Mouse (Mus musculus) monocyte, adult 5-6 weeks (primary cell): ENCODE results near the gene B230219D22Rik. TPM values are rescaled to one million over a fixed set of nuclear protein-coding genes. Genes with fewer than 3 reads are reported as not detected.
"Not testable (repeated sequence)": the region's sequence is repeated elsewhere in the genome, so short reads cannot be mapped to it uniquely, and the experiment has no call there.

Experiments used
- ATAC-seq: fragments of 153-309, 156-312 bp; replicated peaks from 2 replicates; pipeline ENCODE4 v1.8.0; 2017; ENCODE audit warnings: mild to moderate bottlenecking; ENCODE audit not compliant: low TSS enrichment, insufficient number of reproducible peaks, severe bottlenecking, poor library complexity, low FRiP score
- total RNA-seq: library from RNA; stranded (forward); fragments of 200-1000, 200-491, 200-594 nt; gene quantifications from 3 replicates; pipeline ENCODE4 v1.2.3, GENCODE M21; 2017

B230219D22Rik gene
- total RNA-seq = 37.5 to 51.1 TPM (median 49.4 TPM) in 3 replicates

DNA sequence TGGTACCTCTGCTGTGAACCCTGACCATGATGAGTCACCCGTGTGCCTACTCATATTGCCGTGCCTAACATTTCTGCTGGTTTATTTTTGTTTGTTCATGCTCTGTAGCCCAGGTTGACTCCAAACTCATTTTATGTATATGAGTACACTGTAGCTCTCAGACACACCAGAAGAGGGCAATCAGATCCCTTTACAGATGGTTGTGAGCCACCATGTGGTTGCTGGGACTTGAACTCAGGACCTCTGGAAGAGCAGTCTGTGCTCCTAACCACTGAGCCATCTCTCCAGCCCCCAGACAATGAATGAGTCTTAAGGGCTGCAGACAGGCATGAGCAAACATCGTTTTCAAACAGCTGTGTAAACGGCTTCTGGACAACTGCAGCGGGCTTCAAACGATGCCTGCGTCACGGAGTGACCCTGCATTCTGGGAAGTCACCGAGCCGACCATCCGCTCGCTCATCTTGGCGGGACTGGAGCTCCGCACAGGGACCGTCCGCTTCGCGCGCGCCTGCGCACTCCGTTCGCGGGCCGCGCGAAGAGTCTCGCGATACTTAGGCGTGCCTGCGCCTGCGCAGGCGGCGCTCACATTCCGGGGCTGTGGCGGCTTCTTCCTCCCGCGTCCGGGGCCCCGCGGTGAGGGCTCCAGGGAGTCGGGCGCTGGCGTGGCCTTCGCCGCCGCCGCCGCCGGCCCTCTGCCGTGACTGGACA, at the start of gene B230219D22Rik:
B230219D22Rik (plus strand) TSS at position 590 of the 708 bp plus-strand sequence.
- peak; percentile 81 for ATAC-seq

DNA sequence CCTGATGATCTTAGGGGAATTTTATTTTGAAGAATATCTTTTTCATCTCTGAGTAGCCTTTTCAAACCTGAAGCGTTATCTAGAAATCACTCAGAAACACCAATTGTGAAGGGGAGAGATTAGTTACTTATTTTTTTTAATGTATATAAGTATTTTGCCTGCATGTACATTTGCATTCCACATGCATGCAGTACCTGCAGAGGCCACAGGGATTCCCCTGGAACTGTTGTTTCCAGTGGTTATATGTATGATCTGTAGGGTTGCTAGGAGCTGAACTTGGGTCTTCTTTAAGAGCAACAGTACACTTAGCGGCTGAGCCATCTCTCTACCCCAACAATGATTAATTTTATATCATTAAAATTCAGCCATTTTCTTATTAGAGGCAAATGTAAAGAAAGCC, 48.4 kb upstream of the B230219D22Rik start:
- no peak for ATAC-seq

DNA sequence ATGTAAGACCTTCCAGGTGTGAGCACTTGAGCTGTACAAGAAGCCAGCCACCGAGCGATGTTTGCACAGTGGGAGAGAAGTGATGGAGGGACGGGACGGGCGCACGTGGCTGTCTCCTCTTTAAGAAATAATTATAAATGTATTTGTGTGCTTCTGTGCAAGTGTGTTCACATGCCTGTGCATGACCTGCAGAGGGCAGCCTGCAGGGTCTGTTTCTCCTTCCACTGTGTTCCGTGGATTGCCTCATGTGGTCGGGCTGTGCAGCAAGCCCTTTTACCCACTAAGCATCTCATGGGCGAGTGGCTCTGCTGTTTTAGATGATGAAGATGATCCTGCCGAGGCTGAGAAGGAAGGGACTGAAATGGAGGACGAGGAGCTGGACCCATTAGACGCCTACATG, 42.8 kb upstream of the B230219D22Rik start:
- no peak for ATAC-seq

DNA sequence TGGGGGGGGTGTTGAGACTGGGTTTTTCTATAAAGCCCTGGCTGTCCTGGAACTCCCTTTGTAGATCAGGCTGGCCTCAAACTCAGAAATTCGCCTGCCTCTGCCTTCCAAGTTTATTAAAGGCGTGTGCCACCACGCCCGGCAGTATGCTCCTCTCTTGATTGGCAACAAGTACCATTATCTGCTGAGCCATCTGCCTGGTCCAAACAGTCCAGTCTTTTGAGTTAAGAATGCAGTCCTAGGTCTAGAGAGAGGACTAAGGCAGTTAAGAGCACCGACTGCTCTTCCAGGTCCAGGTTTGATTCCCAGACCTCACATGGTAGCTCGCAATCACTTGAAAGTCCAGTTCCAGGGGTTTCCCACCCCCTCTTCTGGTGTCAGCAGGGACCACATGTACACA, 41.9 kb upstream of the B230219D22Rik start:
- ATAC-seq = no peak

DNA sequence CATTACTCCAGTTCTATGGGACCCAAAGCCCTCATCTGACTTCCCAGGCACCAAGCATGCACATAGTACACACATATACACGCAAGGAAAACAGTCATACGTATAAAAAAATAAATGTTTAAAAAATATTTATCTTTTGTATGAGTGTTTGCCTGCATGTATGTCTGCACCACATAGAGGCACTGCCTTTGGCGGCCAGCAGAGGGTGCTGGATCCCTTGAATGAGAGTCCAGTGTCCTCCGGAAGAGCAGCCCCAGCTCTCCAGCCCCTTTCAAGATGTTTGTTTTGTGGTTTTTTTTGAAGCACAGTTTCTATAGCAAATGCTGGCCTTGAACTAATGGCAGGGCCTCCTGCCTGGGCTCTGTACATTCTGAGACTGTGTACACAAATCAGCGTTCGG, 24.4 kb upstream of the B230219D22Rik start:
- ATAC-seq = no peak

DNA sequence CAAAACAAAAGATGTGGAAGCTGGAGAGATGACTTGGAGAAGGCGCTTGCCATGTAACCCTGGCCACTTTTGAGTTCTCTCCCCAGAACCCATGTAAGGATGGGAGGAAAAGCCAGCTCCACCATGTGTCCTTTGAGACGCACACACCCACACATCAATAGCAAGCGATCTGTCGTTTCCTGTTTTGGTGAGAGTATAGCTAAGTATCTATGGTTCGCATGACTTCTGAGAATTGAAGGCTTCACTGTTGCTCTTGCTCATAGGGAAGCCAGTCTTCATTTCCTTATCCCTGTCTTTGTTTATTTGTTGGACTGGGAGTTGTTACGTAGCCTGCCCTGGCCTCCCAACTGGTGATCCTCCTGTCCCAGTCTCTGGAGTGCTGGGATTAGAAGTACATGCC, 20.2 kb upstream of the B230219D22Rik start:
- ATAC-seq = no peak

DNA sequence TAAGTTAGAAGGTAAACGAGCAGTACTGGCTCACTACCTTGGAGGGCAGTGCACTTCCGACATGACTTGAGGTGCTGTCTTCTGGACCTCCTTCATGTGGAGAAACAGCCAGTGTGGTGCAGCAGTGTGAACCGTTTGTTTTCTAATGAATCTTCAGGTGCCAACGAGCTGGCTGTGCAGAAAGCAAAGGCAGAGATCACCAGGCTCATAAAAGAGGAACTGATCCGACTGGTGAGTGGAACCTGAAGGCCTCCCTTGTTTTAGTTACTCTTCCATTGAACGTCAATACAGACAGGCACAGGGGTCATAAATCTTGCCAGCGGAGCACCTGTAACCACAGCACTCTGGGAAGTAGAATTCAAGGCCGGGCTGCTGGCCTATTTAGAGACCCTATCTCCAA, 15.6 kb upstream of the B230219D22Rik start:
- ATAC-seq = no peak

DNA sequence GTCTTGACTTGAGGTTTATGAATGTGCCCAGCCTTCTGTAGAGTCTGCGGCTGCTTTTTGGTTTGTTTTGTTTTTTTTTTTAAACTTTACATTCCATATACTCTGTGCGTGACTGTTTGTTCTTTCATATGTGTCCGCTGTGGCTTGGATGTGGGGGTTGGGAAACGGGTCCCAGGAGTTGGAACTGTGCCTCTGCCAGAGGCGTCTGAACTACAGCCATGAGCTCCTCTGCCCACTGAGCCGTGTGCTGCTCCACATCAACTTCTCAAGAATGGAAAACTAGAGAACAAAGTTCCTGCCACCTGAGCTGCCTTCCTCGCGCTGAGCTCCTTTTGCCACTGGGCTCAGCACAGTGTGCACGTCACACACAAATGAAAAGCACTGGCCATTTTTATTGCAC, 10.7 kb upstream of the B230219D22Rik start:
- ATAC-seq = no peak

DNA sequence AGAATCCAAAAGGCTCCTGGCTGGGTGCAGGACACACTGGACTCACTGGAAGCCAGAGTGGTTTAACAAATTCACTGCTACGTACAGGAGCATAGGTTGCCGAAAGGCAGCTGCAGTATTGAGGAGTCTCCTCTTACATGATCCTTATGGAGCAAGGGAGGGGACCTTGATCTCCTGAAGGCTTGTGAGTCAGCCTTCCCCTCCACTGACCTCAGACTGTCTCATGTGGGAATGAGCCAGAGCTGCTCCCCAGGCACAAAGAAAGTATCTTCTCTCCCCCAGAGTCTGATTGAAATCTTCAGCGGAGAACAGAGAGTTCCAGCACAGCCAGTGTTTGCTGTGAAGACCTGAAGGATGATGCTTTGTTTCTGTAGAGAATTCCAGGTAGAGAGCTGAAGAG, 9.3 kb upstream of the B230219D22Rik start:
- ATAC-seq = no peak

DNA sequence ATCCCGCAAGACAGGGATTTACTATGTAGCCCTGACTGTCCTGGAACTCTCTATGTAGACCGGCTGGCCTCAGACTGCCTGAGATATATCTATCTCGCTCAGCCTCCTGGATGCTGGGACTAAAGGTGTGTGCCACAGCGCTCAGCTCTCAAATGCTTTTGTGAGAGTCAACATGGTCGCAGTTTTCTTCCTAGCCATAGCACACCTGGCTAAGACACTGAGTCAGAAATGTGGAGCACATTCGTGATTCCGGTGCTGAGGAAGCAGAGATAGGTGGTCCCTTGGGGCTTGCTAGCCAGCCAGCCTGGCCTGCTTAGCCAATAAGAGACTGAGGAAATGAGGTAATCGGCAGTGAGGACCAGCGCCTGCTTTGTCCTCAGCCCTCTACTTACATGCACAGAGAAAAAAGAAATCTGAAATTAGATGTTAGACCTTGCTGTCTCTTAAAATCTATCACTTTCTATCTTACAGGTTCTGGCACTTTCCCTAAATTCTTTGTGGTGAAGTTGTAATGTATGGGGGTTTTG, 6.8 kb upstream of the B230219D22Rik start:
- no peak for ATAC-seq

DNA sequence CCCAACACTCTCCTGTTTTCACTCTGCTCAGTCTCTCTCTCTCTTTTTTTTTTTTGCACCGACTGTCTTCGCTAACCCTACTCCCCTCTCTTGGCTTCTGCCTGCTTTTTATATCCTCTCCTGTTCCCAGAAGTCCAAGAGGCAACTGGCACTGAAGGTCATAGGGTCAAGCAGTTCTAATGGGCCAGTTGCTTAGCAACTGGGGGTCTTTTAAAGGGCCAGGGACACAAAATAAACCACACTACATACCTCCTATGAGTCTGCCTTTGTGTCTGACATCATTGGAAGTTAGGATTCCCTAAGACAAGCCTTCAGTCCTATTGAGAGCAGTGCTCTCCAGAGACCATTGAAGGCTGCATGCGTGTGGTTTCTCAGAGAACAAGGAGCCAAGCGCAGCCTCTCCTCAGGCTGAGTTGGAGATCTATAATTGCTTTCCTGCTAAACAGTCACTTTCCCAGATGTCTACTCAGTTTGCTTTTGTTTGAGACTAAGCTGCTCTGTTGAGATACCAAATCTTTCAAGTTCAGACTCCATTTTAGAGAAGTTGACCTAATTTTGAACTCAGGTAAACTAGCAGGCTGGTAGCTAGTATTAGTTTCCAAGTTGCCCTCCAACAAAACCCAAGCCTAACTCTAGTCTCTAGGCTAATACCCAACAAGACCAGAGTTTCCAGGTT, 4.9 kb upstream of the B230219D22Rik start:
- ATAC-seq = no peak

DNA sequence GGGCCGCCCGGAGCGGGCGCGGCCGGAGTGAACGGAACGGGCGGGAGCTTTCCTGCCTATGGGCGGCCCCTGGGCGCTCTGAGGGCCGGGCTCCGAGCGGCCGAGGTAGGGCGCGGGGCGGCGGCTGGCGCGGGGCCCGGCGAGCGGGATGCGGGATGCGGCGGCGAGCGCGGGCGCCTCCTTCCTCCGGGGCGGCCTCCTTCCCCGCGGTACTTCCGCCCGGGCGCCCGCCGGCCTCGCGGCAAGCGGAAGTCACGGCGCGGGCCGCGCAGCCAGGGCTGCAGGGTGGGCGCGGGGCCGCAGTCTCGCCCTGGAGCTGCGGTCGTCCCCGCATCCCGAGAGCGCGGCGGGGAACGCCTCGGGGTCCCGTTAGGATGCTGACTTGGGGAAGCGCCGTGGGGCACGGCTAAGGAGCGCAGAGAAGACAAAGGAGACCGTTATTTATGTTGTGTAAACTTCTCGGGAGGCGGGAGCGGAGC, 358 bp downstream of the B230219D22Rik start:
- peak; percentile 12; the same call in 1 of the 2 replicates for ATAC-seq

DNA sequence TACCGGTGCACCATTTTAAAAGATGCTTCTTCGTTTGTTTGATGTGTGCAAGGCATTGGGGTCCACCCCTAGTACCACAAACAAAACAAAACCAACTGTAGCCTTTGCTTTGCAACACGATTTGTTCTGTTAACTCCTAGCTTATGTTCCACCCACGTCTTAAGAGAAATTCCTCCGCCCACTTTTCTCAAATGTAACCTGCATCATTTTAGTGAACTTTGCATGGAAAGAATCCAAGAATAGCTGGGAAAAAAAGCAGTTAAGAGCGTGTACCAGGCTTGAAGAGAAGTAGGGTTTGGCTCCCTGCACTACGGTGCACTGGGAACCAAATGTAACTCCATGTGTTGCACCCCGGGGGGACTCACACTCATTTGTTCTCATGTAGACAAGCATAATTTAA, 1.2 kb downstream of the B230219D22Rik start:
- no peak for ATAC-seq

DNA sequence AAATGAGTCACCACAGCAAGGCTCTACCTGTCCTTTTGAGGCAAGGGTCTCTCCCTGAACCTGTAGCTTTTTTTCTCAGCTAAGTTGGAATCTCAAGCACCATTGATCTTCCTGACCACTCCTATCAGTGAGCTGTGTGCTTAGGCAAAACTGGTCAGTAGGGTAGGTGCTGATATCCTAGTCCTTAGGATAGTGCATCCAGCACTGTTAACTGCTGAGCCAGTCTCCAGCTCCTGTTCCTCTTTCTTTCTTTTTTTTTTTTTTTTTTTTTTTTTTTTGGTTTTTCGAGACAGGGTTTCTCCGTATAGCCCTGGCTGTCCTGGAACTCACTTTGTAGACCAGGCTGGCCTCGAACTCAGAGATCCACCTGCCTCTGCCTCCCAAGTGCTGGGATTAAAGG, 3.1 kb downstream of the B230219D22Rik start:
- not testable (repeated sequence) for ATAC-seq

DNA sequence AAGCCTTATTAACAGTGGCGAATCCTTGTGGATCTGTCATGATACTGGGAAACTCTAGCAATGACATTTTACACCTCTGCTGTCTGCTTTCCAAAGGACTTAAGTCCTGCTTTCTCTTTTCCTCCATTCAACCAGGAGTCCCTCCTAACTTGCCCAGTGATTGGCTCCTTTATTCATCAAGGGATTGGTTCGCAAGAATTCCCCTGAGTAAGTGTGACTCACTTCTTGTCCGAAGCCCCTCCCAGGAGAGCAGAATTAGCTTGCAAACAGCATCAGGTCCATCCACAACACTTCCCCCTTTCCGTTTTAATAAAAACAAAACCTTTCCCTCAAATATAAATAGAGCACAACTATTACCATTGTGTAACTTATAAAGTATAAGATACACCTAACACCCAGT, 11.4 kb downstream of the B230219D22Rik start:
- no peak for ATAC-seq

DNA sequence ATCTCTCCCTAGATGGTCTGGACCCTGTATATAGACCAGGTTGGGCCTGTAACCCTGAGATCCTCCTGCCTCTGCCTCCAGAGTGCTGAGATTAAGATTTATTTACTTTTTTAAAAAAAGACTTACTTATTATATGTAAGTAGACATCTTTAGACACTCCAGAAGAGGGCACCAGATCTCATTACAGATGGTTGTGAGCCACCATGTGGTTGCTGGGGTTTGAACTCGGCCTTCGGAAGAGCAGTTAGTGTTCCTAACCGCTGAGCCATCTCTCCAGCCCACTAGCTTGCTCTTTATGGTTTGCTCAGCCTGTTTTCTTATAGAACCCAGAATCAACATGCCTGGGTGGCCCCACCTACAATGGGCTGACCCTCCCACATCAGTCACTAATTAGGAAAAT, 19.9 kb downstream of the B230219D22Rik start:
- ATAC-seq = no peak

DNA sequence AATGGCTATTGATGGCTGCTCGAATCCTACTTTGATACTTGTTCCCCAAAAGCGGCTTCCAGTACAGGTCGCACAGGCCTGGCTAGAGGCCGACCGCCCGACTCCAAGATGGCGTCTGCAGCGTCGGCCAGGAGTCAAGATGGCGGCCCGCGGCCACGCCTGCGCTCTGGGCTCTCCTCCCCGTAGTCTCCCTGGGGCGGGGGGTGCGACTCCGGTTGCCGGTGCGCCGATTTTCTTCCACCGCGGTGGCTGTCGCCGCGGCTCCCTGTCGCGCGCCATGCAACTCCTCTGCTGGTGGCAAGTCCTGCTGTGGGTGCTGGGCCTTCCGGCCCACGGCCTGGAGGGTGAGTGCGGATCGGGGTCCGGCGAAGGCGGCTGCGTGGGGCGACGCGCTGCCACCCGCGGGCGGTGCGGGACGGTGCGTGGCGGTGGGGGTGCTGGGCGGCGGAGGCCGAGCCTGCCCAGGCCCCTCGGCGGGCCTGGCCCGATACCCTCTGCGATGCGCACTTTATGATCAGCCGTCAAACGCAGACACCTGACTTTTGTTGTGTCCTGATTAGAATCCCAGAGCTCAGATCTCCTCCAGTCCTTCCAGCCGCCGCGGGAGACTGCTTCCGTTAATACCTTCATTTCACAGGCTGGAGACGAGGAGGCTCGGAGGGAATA, 21.7 kb downstream of the B230219D22Rik start, which contains the start of gene Txndc15:
Txndc15 (plus strand) TSS at position 150 of the 666 bp plus-strand sequence.
- peak; percentile 89 for ATAC-seq

DNA sequence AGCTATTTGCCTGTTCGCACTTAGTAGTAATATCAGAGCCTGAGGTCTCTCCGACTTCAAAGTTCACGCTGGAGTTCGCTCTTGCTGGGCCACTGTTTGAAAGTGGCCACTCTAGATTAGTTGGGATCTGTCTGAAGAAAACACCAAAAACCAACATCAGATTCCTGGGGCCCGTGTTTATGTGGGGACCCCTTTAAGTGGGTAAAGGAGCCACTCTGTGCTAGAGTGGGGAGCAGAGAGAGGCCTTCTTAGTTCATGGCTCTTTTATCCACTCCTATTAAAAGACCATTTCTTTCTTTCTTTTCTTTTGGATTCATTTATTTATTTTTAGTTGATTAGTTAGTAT, 22.2 kb downstream of the B230219D22Rik start:
- ATAC-seq = no peak

DNA sequence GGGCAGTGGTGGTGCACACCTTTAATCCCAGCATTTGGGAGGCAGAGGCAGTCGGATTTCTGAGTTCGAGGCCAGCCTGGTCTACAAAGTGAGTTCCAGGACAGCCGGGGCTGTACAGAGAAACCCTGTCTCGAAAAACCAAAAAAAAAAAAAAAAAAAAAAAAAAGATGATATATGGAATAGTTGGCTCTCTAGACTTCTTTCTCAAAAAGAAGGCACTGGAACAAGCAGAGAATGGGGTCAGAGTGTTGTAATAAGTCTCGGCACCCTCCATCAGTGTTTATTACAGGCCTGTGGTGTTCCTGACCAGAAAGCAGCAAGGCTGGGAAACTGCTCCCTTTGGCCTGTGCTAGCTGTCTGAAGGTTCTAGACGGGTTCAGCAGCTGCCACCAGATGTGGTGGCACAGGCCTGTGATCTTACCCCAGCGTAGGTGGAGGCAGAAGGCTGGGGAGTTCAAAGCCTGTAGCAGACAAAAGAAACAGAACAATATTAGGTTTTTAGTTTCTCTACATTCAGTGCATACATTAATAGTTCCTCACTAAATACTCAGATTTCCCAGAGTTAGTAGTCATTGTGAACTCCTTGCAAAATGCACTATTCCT, 23.1 kb downstream of the B230219D22Rik start:
- ATAC-seq = no peak
